Mouse (Mus musculus) E14TG2a.4 (cell line): Measurements from ENCODE around the gene Snrpd2.
A peak's percentile ranks its signal among the peaks of the same experiment; 100 is the strongest.

Experiments
- CTCF ChIP-seq: conservative IDR thresholded peaks from 2 replicates; pipeline ENCODE4 v1.5.1; 2014; ENCODE audit warnings: low read length
- NANOG ChIP-seq: IDR thresholded peaks from 2 replicates; pipeline ENCODE4 v1.6.1; 2014; ENCODE audit warnings: borderline replicate concordance, low read length, mixed read lengths
- POU5F1 ChIP-seq: IDR thresholded peaks from 2 replicates; pipeline ENCODE4 v1.6.1; 2014; ENCODE audit warnings: low read length, borderline replicate concordance

- TF ChIP-seq CTCF: peak; percentile 79
- TF ChIP-seq NANOG: no peak
- TF ChIP-seq POU5F1: no peak
Measured at GRCm38 (mm10) chr7:19172874-19173273, 23.4 kb downstream of the Snrpd2 start.
